Mouse (Mus musculus): Measurements from ENCODE around the gene Sergef. TPM values are rescaled to one million over a fixed set of nuclear protein-coding genes. Genes with fewer than 3 reads are reported as not detected.

Gene Sergef
- polyA plus RNA-seq, 1 experiment: 3.5 TPM

GRCm38 (mm10) chr7:46417467-46417866 lies 222.1 kb downstream of the Sergef start:
- H3K27ac ChIP-seq (replicated peaks; ENCODE audit: low read depth, low read length): no peak overlapping the region
- H3K4me1 ChIP-seq (ENCODE audit: control insufficient read depth, insufficient read depth, insufficient read length, low read length): no peaks in the 10 kb centered on the region
- H3K4me3 ChIP-seq (ENCODE audit: insufficient read depth, low read depth, low read length): no peak overlapping the region

- no peak overlapping the region for H3K4me3 ChIP-seq (ENCODE audit: insufficient read depth, low read depth, low read length)
- H3K4me1 ChIP-seq (ENCODE audit: control insufficient read depth, insufficient read depth, insufficient read length, low read length): no peaks in the 10 kb centered on the region
- H3K27ac ChIP-seq (replicated peaks; ENCODE audit: low read depth, low read length): no peak overlapping the region
Observed at GRCm38 (mm10) chr7:46415818-46416425, 223.7 kb downstream of the Sergef start.

- Histone ChIP-seq H3K27ac (replicated peaks; ENCODE audit: low read depth, low read length) (no peak overlapping the region), H3K4me1 (ENCODE audit: control insufficient read depth, insufficient read depth, insufficient read length, low read length) (no peaks in the 10 kb centered on the region), H3K4me3 (ENCODE audit: insufficient read depth, low read depth, low read length) (no peak overlapping the region)
Observed at GRCm38 (mm10) chr7:46413959-46414725, 225.5 kb downstream of the Sergef start.

- Histone ChIP-seq H3K4me1 (ENCODE audit: control insufficient read depth, insufficient read depth, insufficient read length, low read length) (no peaks in the 10 kb centered on the region), H3K27ac (replicated peaks; ENCODE audit: low read depth, low read length) (no peak overlapping the region), H3K4me3 (ENCODE audit: insufficient read depth, low read depth, low read length) (no peak overlapping the region)
Observed at GRCm38 (mm10) chr7:46412823-46413222, 226.8 kb downstream of the Sergef start.

GRCm38 (mm10) chr7:46410727-46411126 lies 228.9 kb downstream of the Sergef start:
- H3K4me3 ChIP-seq (ENCODE audit: insufficient read depth, low read depth, low read length): no peak overlapping the region
- no peak overlapping the region for H3K27ac ChIP-seq (replicated peaks; ENCODE audit: low read depth, low read length)
- H3K4me1 ChIP-seq (ENCODE audit: control insufficient read depth, insufficient read depth, insufficient read length, low read length): no peaks in the 10 kb centered on the region

- Histone ChIP-seq H3K4me3 (ENCODE audit: insufficient read depth, low read depth, low read length) (no peak overlapping the region), H3K4me1 (ENCODE audit: control insufficient read depth, insufficient read depth, insufficient read length, low read length) (no peaks in the 10 kb centered on the region), H3K27ac (replicated peaks; ENCODE audit: low read depth, low read length) (no peak overlapping the region)
Observed at GRCm38 (mm10) chr7:46409204-46409789, 230.3 kb downstream of the Sergef start.

- no peak overlapping the region for H3K4me3 ChIP-seq (ENCODE audit: insufficient read depth, low read depth, low read length)
- no peak overlapping the region for H3K27ac ChIP-seq (replicated peaks; ENCODE audit: low read depth, low read length)
Observed at GRCm38 (mm10) chr7:46408606-46409005, 231.0 kb downstream of the Sergef start.

GRCm38 (mm10) chr7:46404756-46405155 lies 234.9 kb downstream of the Sergef start:
- H3K27ac ChIP-seq (replicated peaks; ENCODE audit: low read depth, low read length): no peak overlapping the region
- no peak overlapping the region for H3K4me3 ChIP-seq (ENCODE audit: insufficient read depth, low read depth, low read length)
- no peaks in the 10 kb centered on the region for H3K4me1 ChIP-seq (ENCODE audit: control insufficient read depth, insufficient read depth, insufficient read length, low read length)

More at GRCm38 (mm10) chr7:46408606-46409005, 231.0 kb downstream of the Sergef start:
- H3K4me1 ChIP-seq (ENCODE audit: control insufficient read depth, insufficient read depth, insufficient read length, low read length): no peaks in the 10 kb centered on the region

- Histone ChIP-seq H3K4me1 (ENCODE audit: control insufficient read depth, insufficient read depth, insufficient read length, low read length) (no peaks in the 10 kb centered on the region), H3K27ac (replicated peaks; ENCODE audit: low read depth, low read length) (no peak overlapping the region)
Observed at GRCm38 (mm10) chr7:46403616-46404485, 235.8 kb downstream of the Sergef start.

GRCm38 (mm10) chr7:46401371-46402180 lies 238.0 kb downstream of the Sergef start:
- Histone ChIP-seq H3K4me3 (ENCODE audit: insufficient read depth, low read depth, low read length) (no peak overlapping the region), H3K27ac (replicated peaks; ENCODE audit: low read depth, low read length) (no peak overlapping the region), H3K4me1 (ENCODE audit: control insufficient read depth, insufficient read depth, insufficient read length, low read length) (no peaks in the 10 kb centered on the region)

More at GRCm38 (mm10) chr7:46403616-46404485, 235.8 kb downstream of the Sergef start:
- no peak overlapping the region for H3K4me3 ChIP-seq (ENCODE audit: insufficient read depth, low read depth, low read length)

GRCm38 (mm10) chr7:46400346-46400745 lies 239.3 kb downstream of the Sergef start:
- H3K4me3 ChIP-seq (ENCODE audit: insufficient read depth, low read depth, low read length): no peak overlapping the region

GRCm38 (mm10) chr7:46399676-46400075 lies 239.9 kb downstream of the Sergef start:
- H3K4me3 ChIP-seq (ENCODE audit: insufficient read depth, low read depth, low read length): no peak overlapping the region
- no peak overlapping the region for H3K27ac ChIP-seq (replicated peaks; ENCODE audit: low read depth, low read length)
- H3K4me1 ChIP-seq (ENCODE audit: control insufficient read depth, insufficient read depth, insufficient read length, low read length): no peaks in the 10 kb centered on the region

More at GRCm38 (mm10) chr7:46400346-46400745, 239.3 kb downstream of the Sergef start:
- no peak overlapping the region for H3K27ac ChIP-seq (replicated peaks; ENCODE audit: low read depth, low read length)
- H3K4me1 ChIP-seq (ENCODE audit: control insufficient read depth, insufficient read depth, insufficient read length, low read length): no peaks in the 10 kb centered on the region

- Histone ChIP-seq H3K27ac (replicated peaks; ENCODE audit: low read depth, low read length) (no peak overlapping the region), H3K4me1 (ENCODE audit: control insufficient read depth, insufficient read depth, insufficient read length, low read length) (no peaks in the 10 kb centered on the region), H3K4me3 (ENCODE audit: insufficient read depth, low read depth, low read length) (no peak overlapping the region)
Observed at GRCm38 (mm10) chr7:46398612-46399011, 241.0 kb downstream of the Sergef start.

GRCm38 (mm10) chr7:46397732-46398333 lies 241.8 kb downstream of the Sergef start:
- no peak overlapping the region for H3K4me3 ChIP-seq (ENCODE audit: insufficient read depth, low read depth, low read length)
- no peaks in the 10 kb centered on the region for H3K4me1 ChIP-seq (ENCODE audit: control insufficient read depth, insufficient read depth, insufficient read length, low read length)
- H3K27ac ChIP-seq (replicated peaks; ENCODE audit: low read depth, low read length): no peak overlapping the region

Data from brown adipose tissue, adult 24 weeks (tissue).